Mouse (Mus musculus): ENCODE measurements around the gene Rnf31.

GRCm38 (mm10) chr14:55629312-55629711 lies 37.8 kb downstream of the Rnf31 start:
- TF ChIP-seq CTCF (IDR thresholded peaks at IDR 0.05) (peak; percentile 95), EP300 (IDR thresholded peaks at IDR 0.05; ENCODE audit: insufficient read depth, low read depth, low read length) (no peak; the same call in 1 of the 2 replicates), POLR2A (IDR thresholded peaks at IDR 0.05; ENCODE audit: insufficient read depth, low read depth, low read length) (no peak)
